Mouse (Mus musculus) embryo, embryonic 9.5 days (tissue): ENCODE data around the gene Svip.

Experiments used
- DNase-seq: peaks from one replicate; pipeline ENCODE4 v3.0.0-alpha.2; 2017; ENCODE audit errors: extremely low spot score

Svip gene

GRCm38 (mm10) chr7:52005511-52006295, at the start of gene Svip:
Svip (minus strand) TSS chr7:52006018.
- DNase-seq: peak; percentile 91

GRCm38 (mm10) chr7:52037600-52038582, 32.1 kb upstream of the Svip start:
- peak; percentile 42 for DNase-seq

DNA sequence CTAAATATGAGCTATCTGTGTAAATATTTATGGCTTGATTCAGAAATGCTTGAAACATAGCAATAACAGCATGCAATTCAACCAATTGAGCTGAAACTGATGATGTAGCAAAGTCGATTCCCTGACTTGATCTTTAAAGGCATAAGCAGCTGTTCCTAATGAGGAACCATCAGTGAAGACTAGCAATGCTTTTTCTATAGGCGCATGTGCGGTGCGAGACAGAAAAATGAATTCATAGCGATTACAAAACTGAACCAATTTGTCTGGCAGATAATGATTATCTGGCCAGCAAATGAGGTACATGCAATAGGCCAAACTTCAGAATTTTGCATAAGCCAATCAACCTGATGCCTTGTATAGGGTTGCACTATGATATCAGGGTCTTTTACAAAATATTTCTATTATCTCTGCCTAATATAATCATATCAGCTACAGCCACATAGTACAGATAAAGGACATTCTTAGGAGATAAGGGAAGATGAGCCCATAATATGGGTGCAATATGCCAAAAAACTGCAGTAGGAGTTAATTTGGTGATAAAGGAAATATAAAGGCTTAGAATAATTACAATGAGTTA, 18.3 kb upstream of the Svip start:
- no peak for DNase-seq

- no peak for DNase-seq
These were observed 16.2 kb upstream of the Svip start for GRCm38 (mm10) chr7:52022039-52022438.

GRCm38 (mm10) chr7:52015628-52016027, 9.8 kb upstream of the Svip start, which contains the start of gene 1700015G11Rik:
1700015G11Rik (minus strand) TSS chr7:52015728.
- DNase-seq: no peak

GRCm38 (mm10) chr7:52015180-52015579, 9.4 kb upstream of the Svip start:
- DNase-seq: no peak

DNA sequence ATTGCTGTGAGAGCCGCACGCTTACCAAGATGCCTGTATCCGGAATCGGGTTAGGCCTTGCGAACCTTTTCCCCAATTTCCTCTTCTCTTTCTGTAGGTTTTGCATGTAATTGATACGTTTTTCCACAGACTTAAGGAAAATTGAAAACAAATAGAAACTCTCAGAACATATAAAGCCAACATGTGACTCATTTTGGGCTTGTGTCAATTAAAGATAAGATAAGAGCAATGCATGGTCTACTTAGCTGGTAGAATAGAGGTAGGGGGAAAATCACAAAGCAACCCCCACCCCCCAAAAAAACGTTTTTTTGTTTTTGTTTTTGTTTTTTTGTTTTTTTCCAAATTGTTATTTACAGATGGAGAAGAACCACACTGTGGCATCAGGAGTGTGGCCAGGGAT, 7.6 kb upstream of the Svip start:
- no peak for DNase-seq

DNA sequence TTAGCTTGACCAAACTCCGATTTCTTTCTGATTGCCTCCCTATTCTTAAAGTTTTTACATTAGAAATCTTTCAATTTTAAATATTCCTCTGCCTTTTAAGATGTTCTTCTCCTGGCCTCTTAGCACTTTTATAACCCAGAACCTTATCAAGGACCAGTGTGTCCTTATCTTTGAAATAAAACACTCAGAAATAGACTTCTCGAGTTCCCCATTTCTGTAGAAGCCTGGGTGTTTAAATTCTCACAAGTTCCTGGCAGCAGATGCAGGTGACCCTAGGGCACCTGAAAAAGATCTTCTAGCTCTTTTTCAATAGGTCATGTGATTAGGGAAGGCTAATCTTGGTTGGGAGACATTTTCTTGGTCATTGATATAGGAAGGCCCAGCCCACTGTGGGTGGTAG, 1.3 kb upstream of the Svip start:
- no peak for DNase-seq

- no peak for DNase-seq
These were observed 445 bp upstream of the Svip start for GRCm38 (mm10) chr7:52006296-52006630.

- DNase-seq: no peak
These were observed 14.8 kb downstream of the Svip start for GRCm38 (mm10) chr7:51991020-51991419.

DNA sequence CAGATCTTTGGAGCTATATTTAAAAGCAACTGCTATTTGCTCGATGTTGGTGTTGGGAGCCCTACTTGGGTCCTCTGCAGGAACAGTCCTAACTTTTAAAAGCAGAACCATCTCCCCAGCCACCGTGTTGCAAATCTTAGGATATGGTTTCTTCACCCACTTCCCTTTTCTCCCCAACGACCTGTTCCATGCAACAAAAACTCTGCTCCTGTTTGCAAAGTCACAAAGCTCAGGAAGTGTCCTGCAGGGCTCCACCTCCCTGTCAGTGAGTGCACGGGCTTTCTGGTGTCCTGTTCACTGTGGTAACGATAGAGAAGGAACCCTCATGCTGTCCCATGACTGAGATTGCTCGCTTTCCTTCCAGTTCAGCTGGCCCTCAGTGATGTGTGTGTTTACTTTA, 18.9 kb downstream of the Svip start:
- no peak for DNase-seq

DNA sequence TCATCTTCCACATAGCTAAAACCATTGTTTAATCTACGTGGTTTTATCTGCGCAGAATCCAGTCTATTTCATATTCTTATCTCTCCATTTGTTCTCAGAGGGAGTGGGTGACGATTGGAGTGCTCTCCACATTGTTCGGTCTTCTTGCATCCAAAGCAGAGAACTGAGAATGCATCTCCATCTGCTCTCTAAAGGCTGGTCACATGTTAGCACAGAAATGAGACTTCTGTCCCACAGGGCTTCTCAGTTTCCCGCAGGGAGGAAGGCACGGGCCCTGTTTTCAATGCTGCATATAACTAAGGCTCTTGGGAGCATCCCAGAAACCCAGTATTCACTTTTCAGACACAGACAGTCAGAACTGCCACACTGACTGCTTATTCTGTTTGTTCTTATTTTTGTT, 20.1 kb downstream of the Svip start:
- DNase-seq: no peak

DNA sequence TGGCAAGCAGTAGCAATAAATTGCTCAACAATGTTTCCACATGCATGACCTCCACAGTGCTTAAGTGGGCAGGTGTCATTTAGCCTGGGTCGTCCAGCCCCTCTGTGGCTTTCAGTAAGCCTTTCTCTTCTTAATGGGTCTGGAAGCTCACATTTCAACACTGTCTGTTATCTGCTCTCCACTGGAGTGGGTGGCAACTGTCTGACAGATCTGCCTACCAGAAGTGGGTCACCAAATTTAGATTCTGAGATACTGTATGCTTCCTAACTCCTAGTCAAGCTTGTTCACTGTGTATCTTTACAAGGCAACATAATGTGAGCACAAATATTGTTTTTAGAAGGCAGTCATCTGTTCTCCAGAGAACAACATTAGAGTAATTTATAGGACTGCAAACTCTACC, 23.5 kb downstream of the Svip start:
- no peak for DNase-seq

GRCm38 (mm10) chr7:51979271-51979670, 26.5 kb downstream of the Svip start:
- no peak for DNase-seq

- no peak for DNase-seq
These were observed 30.6 kb downstream of the Svip start for GRCm38 (mm10) chr7:51975181-51975580.

DNA sequence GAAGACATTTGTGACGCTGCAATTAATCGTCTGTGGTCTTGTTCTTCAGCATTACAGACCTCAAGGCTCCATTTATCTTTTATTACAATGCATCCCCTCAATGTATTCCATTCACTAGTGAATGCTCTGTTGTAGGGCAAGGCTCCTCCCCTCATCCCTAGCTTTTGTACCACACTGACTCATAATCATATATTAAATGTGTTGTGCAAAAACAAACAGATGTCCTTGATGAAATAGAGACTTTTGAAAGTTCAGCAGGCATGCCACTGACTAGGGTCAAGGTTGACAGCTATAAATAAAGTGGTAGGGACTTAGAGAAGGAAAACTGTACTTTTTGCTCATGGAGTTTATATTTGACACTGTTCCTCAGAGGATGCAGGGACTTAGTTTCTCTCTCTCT, 32.3 kb downstream of the Svip start:
- no peak for DNase-seq

DNA sequence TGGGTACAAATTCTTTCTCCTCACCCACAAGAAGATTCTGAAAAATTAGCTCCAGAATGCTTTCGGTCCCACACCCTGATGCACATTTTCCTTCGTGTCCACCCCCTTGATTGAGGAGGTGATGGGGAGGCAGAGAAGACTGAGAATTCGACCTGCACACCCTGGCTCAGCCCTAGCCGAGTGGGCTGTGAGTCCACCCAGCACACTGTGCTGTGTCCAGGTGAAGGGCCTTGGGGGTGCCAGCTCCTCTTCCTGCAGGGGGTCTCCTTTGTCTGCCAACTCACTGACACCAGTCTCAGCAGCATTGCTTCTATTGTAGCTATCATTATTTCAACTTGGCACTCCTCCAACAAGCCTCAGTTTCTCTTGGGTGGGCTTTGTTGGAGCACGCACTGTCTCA, 32.7 kb downstream of the Svip start:
- DNase-seq: no peak

DNA sequence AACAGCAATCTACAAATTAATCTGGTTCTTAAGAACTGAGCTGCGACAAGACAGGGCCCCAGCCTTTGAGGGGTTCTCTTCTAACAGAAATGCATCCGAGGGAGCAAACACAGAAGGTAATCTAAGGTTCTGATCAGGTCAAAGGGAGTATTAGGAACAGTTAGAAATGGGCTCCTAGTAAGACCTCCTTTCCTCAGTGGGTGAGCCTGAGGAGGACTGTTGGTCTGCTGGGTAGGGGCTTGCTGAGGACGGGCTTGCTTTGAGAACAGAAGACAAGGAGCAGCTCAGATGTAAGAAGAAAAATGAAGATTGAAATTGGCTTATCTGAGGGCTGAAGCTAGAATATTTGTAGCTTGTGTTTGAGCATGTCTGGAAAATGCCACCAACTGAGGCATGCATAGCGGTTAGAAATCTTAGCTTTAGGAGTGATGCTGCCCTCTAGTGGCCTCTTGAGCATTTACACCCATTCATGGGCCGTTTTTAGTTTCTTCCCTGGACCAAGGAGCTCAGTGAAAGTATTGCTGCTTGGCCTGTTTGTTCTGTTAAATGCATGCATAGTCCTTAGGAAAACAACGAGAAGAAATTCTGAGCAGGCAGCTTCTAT, 33.5 kb downstream of the Svip start:
- peak; percentile 41 for DNase-seq

DNA sequence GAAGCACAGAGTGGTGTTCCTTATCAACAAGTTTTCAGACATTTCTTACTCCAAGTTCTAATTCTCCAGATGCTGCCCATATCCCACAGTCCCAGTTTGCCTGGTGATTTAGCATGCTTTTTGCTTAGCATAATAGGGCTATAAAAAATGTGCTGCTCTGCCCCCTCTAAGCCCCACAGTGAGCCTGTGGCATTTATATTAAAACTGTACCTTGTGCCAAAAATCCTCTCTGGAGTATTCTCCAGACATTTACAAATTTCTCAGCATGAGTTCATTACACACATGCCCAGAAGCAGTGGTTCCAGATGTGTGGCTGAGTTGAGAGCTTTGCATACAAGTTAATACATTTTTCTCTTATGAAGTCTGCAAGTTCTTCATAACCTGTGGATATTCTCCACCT, 36.4 kb downstream of the Svip start:
- DNase-seq: no peak

DNA sequence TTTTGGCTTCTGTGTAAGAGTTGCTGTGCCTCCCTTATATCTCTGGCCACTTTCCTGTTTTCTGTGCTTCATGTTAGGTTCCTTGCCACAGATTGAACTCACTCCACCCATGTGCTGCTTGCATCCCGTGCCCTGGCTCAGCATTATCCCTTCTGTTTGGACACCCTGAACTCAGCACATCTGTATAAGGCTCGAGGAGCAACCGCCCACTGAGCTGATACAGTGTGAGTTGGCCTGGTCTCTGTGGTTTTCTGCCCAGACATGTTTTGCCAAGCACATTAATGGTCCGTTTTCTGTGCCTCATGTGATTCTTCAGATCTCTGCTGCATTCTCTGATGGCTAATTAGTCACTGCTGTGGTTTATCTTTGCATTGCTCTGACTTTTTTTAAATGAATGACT, 38.2 kb downstream of the Svip start:
- no peak for DNase-seq

- no peak for DNase-seq
These were observed 41.1 kb downstream of the Svip start for GRCm38 (mm10) chr7:51964681-51965080.
